Mouse (Mus musculus) common myeloid progenitor, adult 5-6 weeks (primary cell): Measurements from ENCODE around the gene Ppy. TPM values are rescaled to one million over a fixed set of nuclear protein-coding genes. Genes with fewer than 3 reads are reported as not detected.
A peak's percentile ranks its signal among the peaks of the same experiment; 100 is the strongest.

Experiments
- ATAC-seq: replicated peaks from 2 replicates; pipeline ENCODE4 v1.8.0; 2016; ENCODE audit warnings: low read depth, mild to moderate bottlenecking, moderate TSS enrichment, inconsistent platforms; ENCODE audit not compliant: poor library complexity, severe bottlenecking
- total RNA-seq: library from RNA; stranded (forward); fragments of 200-1000, 187-1606 nt; gene quantifications from 2 replicates; pipeline ENCODE4 v1.2.3, GENCODE M21; 2017

Gene Ppy
- total RNA-seq, 1 experiment from 2014 or later: not detected

- ATAC-seq: peak; percentile 69
These were observed 11.9 kb downstream of the Ppy start for GRCm38 (mm10) chr11:102089088-102089808.

- peak; percentile 57 for ATAC-seq
These were observed 12.9 kb downstream of the Ppy start, which contains the start of gene Mpp2 for GRCm38 (mm10) chr11:102087931-102088898. Gene Mpp2 (minus strand): TSS chr11:102088515.

GRCm38 (mm10) chr11:102087081-102087751 is 13.9 kb downstream of the Ppy start:
- ATAC-seq: peak; percentile 23

GRCm38 (mm10) chr11:102086331-102086730 is 14.8 kb downstream of the Ppy start:
- peak; percentile 42 for ATAC-seq

GRCm38 (mm10) chr11:102084159-102084558 is 17.0 kb downstream of the Ppy start:
- ATAC-seq: no peak

- ATAC-seq: no peak
These were observed 17.9 kb downstream of the Ppy start for GRCm38 (mm10) chr11:102083193-102083592.

- ATAC-seq: no peak
These were observed 18.8 kb downstream of the Ppy start for GRCm38 (mm10) chr11:102082322-102082721.

- ATAC-seq: no peak
These were observed 27.4 kb downstream of the Ppy start for GRCm38 (mm10) chr11:102073722-102074121.

- no peak for ATAC-seq
These were observed 28.4 kb downstream of the Ppy start for GRCm38 (mm10) chr11:102072729-102073128.

GRCm38 (mm10) chr11:102070426-102070825 is 30.7 kb downstream of the Ppy start:
- no peak for ATAC-seq

- ATAC-seq: no peak
These were observed 31.5 kb downstream of the Ppy start for GRCm38 (mm10) chr11:102069633-102070032.

- ATAC-seq: peak; percentile 50; the same call in 1 of the 2 replicates
These were observed 32.1 kb downstream of the Ppy start for GRCm38 (mm10) chr11:102068969-102069368.

- no peak for ATAC-seq
These were observed 38.0 kb downstream of the Ppy start for GRCm38 (mm10) chr11:102063076-102063475.

GRCm38 (mm10) chr11:102061941-102062473 is 39.1 kb downstream of the Ppy start:
- no peak for ATAC-seq

- peak; percentile 87 for ATAC-seq
These were observed 39.7 kb downstream of the Ppy start for GRCm38 (mm10) chr11:102061236-102061940.

- ATAC-seq: peak; percentile 63; the same call in 1 of the 2 replicates
These were observed 47.3 kb downstream of the Ppy start for GRCm38 (mm10) chr11:102053847-102054246.

- ATAC-seq: no peak
These were observed 47.9 kb downstream of the Ppy start for GRCm38 (mm10) chr11:102053183-102053582.

GRCm38 (mm10) chr11:102052697-102053096 is 48.4 kb downstream of the Ppy start:
- ATAC-seq: no peak

GRCm38 (mm10) chr11:102051954-102052353 is 49.2 kb downstream of the Ppy start:
- ATAC-seq: no peak
